Mouse (Mus musculus) urinary bladder, adult 18-20 months (tissue): ENCODE results near the gene Vmn2r25.
"Not testable (repeated sequence)": the region's sequence is repeated elsewhere in the genome, so short reads cannot be mapped to it uniquely, and the experiment has no call there.

ENCODE experiments used
- DNase-seq, 2 experiments: peaks; one replicate each; pipeline ENCODE4 v3.0.0; 2022; ENCODE audit warnings: low spot score in 2 of 2, mixed read lengths in 2 of 2

Vmn2r25 gene

DNA sequence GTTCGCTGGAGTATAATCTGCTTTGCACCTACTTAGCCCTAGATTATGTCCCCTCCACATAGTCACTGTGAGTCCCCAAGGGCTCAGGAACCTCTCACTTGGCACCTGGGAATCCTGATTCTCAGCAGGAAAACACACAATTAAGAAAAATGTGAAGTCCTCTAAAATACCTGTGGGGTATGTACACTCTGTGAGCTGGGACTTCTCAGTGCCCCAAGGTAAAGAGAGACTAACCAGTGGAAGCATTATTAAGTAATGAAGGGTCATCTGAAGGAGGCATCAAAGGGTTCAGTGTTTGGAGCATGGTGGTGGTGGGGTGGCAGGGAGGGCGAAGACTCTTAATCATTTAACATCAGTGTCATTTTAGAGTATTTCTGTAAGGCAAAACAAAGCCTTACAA, at the start of gene Vmn2r25:
Gene Vmn2r25, minus strand, starts transcription at position 101 of the 400 bp plus-strand sequence.
- not testable (repeated sequence) for DNase-seq

- DNase-seq = no peak
These were observed 33.3 kb downstream of the Vmn2r25 start for GRCm38 (mm10) chr6:123819951-123820350.

GRCm38 (mm10) chr6:123810291-123810690, 43.0 kb downstream of the Vmn2r25 start:
- not testable (repeated sequence) for DNase-seq

DNA sequence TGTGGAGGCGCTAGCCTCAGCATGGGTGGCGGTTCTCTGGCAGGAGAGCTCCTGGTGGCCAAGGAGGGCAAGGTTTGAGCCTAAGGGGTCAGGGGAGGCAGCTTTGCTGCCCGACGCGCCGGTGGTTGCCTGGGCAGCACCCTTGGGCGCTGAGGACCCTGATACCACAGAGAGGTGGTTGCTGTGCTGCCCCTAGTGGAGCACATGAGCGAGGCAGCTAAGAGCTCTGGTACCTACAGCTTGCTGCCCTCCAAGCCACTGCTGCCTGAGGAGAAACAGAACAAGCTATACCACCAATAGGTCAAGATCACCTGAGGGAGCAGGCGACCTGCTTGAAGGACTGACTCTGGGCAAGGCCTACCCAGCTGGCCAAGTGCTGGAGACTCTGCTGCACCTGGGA, 59.5 kb downstream of the Vmn2r25 start:
- DNase-seq = no peak

GRCm38 (mm10) chr6:123784857-123785256, 68.4 kb downstream of the Vmn2r25 start:
- no peak for DNase-seq

DNA sequence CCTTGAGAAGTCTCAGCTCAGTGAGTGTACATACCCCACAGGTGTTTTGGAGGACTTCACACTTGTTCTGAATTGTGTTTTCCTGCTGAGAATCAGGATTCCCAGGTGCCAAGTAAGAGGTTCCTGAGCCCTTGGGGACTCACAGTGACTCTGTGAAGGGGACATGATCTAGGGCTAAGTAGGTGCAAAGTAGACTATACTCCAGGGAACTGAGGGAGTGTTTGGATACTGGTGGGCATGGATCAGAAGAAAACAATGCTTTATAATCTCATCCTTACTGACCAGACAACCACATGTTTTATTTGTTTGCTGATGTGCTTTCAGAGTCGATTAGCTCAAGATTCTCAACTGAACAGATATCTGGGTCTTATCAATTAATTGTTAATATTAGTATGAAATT, 74.7 kb downstream of the Vmn2r25 start, which contains the start of gene Vmn2r24:
Gene Vmn2r24, plus strand, starts transcription at position 301 of the 400 bp plus-strand sequence.
- no peak for DNase-seq
